Mouse (Mus musculus) limb, embryonic 15.5 days (tissue): ENCODE measurements around the gene Eef1a2. TPM values are rescaled to one million over a fixed set of nuclear protein-coding genes. Genes with fewer than 3 reads are reported as not detected.
"Not testable (repeated sequence)": the region's sequence is repeated elsewhere in the genome, so short reads cannot be mapped to it uniquely, and the experiment has no call there.

Experiments
- ATAC-seq: fragments of 200-750 bp; cut with Nextera tagmentation; 2 replicates; pipeline ENCODE4 v1.8.0; 2017; ENCODE audit warnings: low read depth, moderate TSS enrichment; ENCODE audit not compliant: insufficient number of reproducible peaks, low FRiP score, low TSS enrichment
- H3K27ac ChIP-seq: fragments of 300-500 bp; sonication (generic); 2 replicates; pipeline ENCODE4 v1.5.1; 2015; ENCODE audit warnings: moderate library complexity, mild to moderate bottlenecking, inconsistent platforms
- H3K27me3 ChIP-seq: fragments of 300-500 bp; sonication (generic); 2 replicates; pipeline ENCODE4 v1.6.1; 2015; ENCODE audit warnings: inconsistent platforms
- H3K36me3 ChIP-seq: fragments of 300-500 bp; sonication (generic); 2 replicates; pipeline ENCODE4 v1.6.1; 2015; ENCODE audit warnings: inconsistent platforms
- H3K4me1 ChIP-seq: fragments of 300-500 bp; sonication (generic); 2 replicates; pipeline ENCODE4 v1.6.1; 2015; ENCODE audit warnings: inconsistent platforms
- H3K4me2 ChIP-seq: fragments of 300-500 bp; sonication (generic); 2 replicates; pipeline ENCODE4 v1.6.1; 2015; ENCODE audit warnings: mild to moderate bottlenecking, inconsistent platforms
- H3K4me3 ChIP-seq: fragments of 300-500 bp; sonication (generic); 2 replicates; pipeline ENCODE4 v1.5.1; 2015; ENCODE audit warnings: mild to moderate bottlenecking, inconsistent platforms
- H3K9ac ChIP-seq: fragments of 300-500 bp; sonication (generic); 2 replicates; pipeline ENCODE4 v1.6.1; 2015; ENCODE audit warnings: inconsistent platforms
- H3K9me3 ChIP-seq: fragments of 300-500 bp; sonication (generic); 2 replicates; pipeline ENCODE4 v1.6.1; 2016; ENCODE audit warnings: inconsistent platforms
- WGBS: fragments of 180-500 bp; shearing (Covaris S2); methylation state at CpG from one replicate; pipeline ENCODE4 v1.1.7; 2015; 5-methylcytosine and 5-hydroxymethylcytosine counted together
- polyA plus RNA-seq: library from polyadenylated mRNA; unstranded; fragments of >200 nt; fragmentation: Nextera tagmentation; extraction: Ambion mirVana; gene quantifications from 2 replicates; pipeline ENCODE4 v1.2.1, GENCODE M21; 2015

The Eef1a2 gene
- polyA plus RNA-seq, result not detected in 2 replicates

- no peak for ATAC-seq
- 3% methylated on average over 55 of the region's 55 CpGs for WGBS
- peak within 1 kb of the TSS; percentile 25 for H3K4me3 ChIP-seq
- H3K4me1 ChIP-seq, result peaks cover 9% of the 10 kb centered on the region; the same call in 1 of the 2 replicates
- no peak within 1 kb of the TSS for H3K9ac ChIP-seq
- peaks cover 67% of the 10 kb centered on the region for H3K27me3 ChIP-seq
- H3K4me2 ChIP-seq, result peak within 1 kb of the TSS; percentile 35
- H3K27ac ChIP-seq, result no peak within 1 kb of the TSS
- H3K9me3 ChIP-seq, result no peaks in the 10 kb centered on the region
- no peaks in the 10 kb centered on the region for H3K36me3 ChIP-seq
These were observed at the start of gene Eef1a2 for GRCm38 (mm10) chr2:181156248-181157121. Eef1a2 (minus strand) TSS chr2:181157014.

GRCm38 (mm10) chr2:181206118-181206517 is 49.3 kb upstream of the Eef1a2 start:
- Histone ChIP-seq H3K36me3 (no peaks in the 10 kb centered on the region), H3K27ac (no peak overlapping the region), H3K27me3 (peaks cover 6% of the 10 kb centered on the region), H3K9me3 (no peaks in the 10 kb centered on the region), H3K4me1 (no peaks in the 10 kb centered on the region), H3K4me3 (no peak overlapping the region), H3K9ac (no peak overlapping the region), H3K4me2 (no peak overlapping the region)
- no peak for ATAC-seq
- WGBS, result 78% methylated on average over 9 of the region's 9 CpGs

- Histone ChIP-seq H3K4me3 (no peak overlapping the region), H3K4me2 (no peak overlapping the region)
- ATAC-seq, result no peak
These were observed 48.9 kb upstream of the Eef1a2 start for GRCm38 (mm10) chr2:181205678-181206077.

GRCm38 (mm10) chr2:181202886-181203285 is 46.1 kb upstream of the Eef1a2 start:
- no peak overlapping the region for H3K4me3 ChIP-seq
- ATAC-seq, result no peak
- 81% methylated on average over 6 of the region's 6 CpGs for WGBS

More at GRCm38 (mm10) chr2:181205678-181206077, 48.9 kb upstream of the Eef1a2 start:
- Histone ChIP-seq H3K27me3 (0 out of 2 replicates have a peak, but pooled peaks cover 3% of the 10 kb centered on the region), H3K36me3 (no peaks in the 10 kb centered on the region), H3K4me1 (no peaks in the 10 kb centered on the region), H3K9me3 (no peaks in the 10 kb centered on the region), H3K9ac (no peak overlapping the region), H3K27ac (no peak overlapping the region)
- 81% methylated on average over 5 of the region's 5 CpGs for WGBS

GRCm38 (mm10) chr2:181202422-181202821 is 45.6 kb upstream of the Eef1a2 start, which contains the start of gene Ptk6:
Ptk6 (minus strand) TSS chr2:181202789.
- no peak within 1 kb of the TSS for H3K9ac ChIP-seq
- H3K4me1 ChIP-seq, result no peaks in the 10 kb centered on the region
- H3K4me2 ChIP-seq, result no peak within 1 kb of the TSS
- no peaks in the 10 kb centered on the region for H3K36me3 ChIP-seq
- no peak within 1 kb of the TSS for H3K27ac ChIP-seq
- no peaks in the 10 kb centered on the region for H3K9me3 ChIP-seq
- no peak for ATAC-seq
- no peaks in the 10 kb centered on the region for H3K27me3 ChIP-seq
- WGBS, result 79% methylated on average over 3 of the region's 3 CpGs
- no peak within 1 kb of the TSS for H3K4me3 ChIP-seq

More at GRCm38 (mm10) chr2:181202886-181203285, 46.1 kb upstream of the Eef1a2 start:
- Histone ChIP-seq H3K27me3 (no peaks in the 10 kb centered on the region), H3K4me1 (no peaks in the 10 kb centered on the region), H3K36me3 (no peaks in the 10 kb centered on the region), H3K4me2 (no peak overlapping the region), H3K9me3 (no peaks in the 10 kb centered on the region), H3K9ac (no peak overlapping the region), H3K27ac (no peak overlapping the region)

GRCm38 (mm10) chr2:181201606-181202005 is 44.8 kb upstream of the Eef1a2 start:
- no peak for ATAC-seq
- no peaks in the 10 kb centered on the region for H3K27me3 ChIP-seq
- H3K27ac ChIP-seq, result no peak overlapping the region
- no peak overlapping the region for H3K4me3 ChIP-seq
- 56% methylated on average over 3 of the region's 3 CpGs for WGBS
- H3K36me3 ChIP-seq, result no peaks in the 10 kb centered on the region
- no peaks in the 10 kb centered on the region for H3K9me3 ChIP-seq
- H3K4me2 ChIP-seq, result no peak overlapping the region
- H3K4me1 ChIP-seq, result no peaks in the 10 kb centered on the region
- no peak overlapping the region for H3K9ac ChIP-seq

- Histone ChIP-seq H3K27me3 (no peaks in the 10 kb centered on the region), H3K4me1 (no peaks in the 10 kb centered on the region), H3K9me3 (no peaks in the 10 kb centered on the region), H3K9ac (no peak overlapping the region), H3K4me3 (no peak overlapping the region), H3K36me3 (no peaks in the 10 kb centered on the region), H3K27ac (no peak overlapping the region), H3K4me2 (no peak overlapping the region)
- no peak for ATAC-seq
- 79% methylated on average over 4 of the region's 4 CpGs for WGBS
These were observed 40.0 kb upstream of the Eef1a2 start for GRCm38 (mm10) chr2:181196628-181197300.

- no peak overlapping the region for H3K9ac ChIP-seq
- 70% methylated on average over 3 of the region's 3 CpGs for WGBS
- H3K27me3 ChIP-seq, result no peaks in the 10 kb centered on the region
- no peak overlapping the region for H3K4me2 ChIP-seq
- H3K36me3 ChIP-seq, result no peaks in the 10 kb centered on the region
- H3K27ac ChIP-seq, result no peak overlapping the region
- H3K4me1 ChIP-seq, result peaks cover 9% of the 10 kb centered on the region
- no peaks in the 10 kb centered on the region for H3K9me3 ChIP-seq
- H3K4me3 ChIP-seq, result no peak overlapping the region
- ATAC-seq, result no peak
These were observed 36.2 kb upstream of the Eef1a2 start for GRCm38 (mm10) chr2:181193044-181193443.

GRCm38 (mm10) chr2:181191936-181192335 is 35.1 kb upstream of the Eef1a2 start:
- WGBS, result 80% methylated on average over 4 of the region's 4 CpGs
- Histone ChIP-seq H3K27ac (no peak overlapping the region), H3K36me3 (no peaks in the 10 kb centered on the region), H3K9me3 (no peaks in the 10 kb centered on the region), H3K4me1 (peaks cover 11% of the 10 kb centered on the region), H3K4me2 (no peak overlapping the region), H3K27me3 (no peaks in the 10 kb centered on the region), H3K9ac (no peak overlapping the region), H3K4me3 (no peak overlapping the region)
- ATAC-seq, result no peak

GRCm38 (mm10) chr2:181191385-181191784 is 34.6 kb upstream of the Eef1a2 start:
- not testable (repeated sequence) for H3K9me3 ChIP-seq, H3K4me3 ChIP-seq, H3K4me2 ChIP-seq, ATAC-seq, H3K9ac ChIP-seq, H3K27ac ChIP-seq, H3K36me3 ChIP-seq, H3K27me3 ChIP-seq
- WGBS, result 73% methylated on average over 4 of the region's 4 CpGs
- peaks cover 11% of the 10 kb centered on the region for H3K4me1 ChIP-seq

GRCm38 (mm10) chr2:181189321-181189720 is 32.5 kb upstream of the Eef1a2 start:
- Histone ChIP-seq H3K9me3 (no peaks in the 10 kb centered on the region), H3K4me3 (no peak overlapping the region), H3K27me3 (no peaks in the 10 kb centered on the region), H3K9ac (no peak overlapping the region), H3K4me2 (no peak overlapping the region), H3K27ac (no peak overlapping the region; the same call in 1 of the 2 replicates), H3K4me1 (peaks cover 14% of the 10 kb centered on the region), H3K36me3 (no peaks in the 10 kb centered on the region)
- 86% methylated on average over 1 of the region's 1 CpGs for WGBS
- ATAC-seq, result no peak

GRCm38 (mm10) chr2:181188681-181189080 is 31.9 kb upstream of the Eef1a2 start:
- peaks cover 14% of the 10 kb centered on the region for H3K4me1 ChIP-seq
- H3K27me3 ChIP-seq, result no peaks in the 10 kb centered on the region
- WGBS, result 38% methylated on average over 2 of the region's 2 CpGs
- H3K36me3 ChIP-seq, result no peaks in the 10 kb centered on the region
- no peak overlapping the region for H3K9ac ChIP-seq
- H3K9me3 ChIP-seq, result no peaks in the 10 kb centered on the region
- H3K27ac ChIP-seq, result peak overlapping the region; percentile 57
- H3K4me2 ChIP-seq, result peak overlapping the region; percentile 79; the same call in 1 of the 2 replicates
- H3K4me3 ChIP-seq, result peak overlapping the region; percentile 73; the same call in 1 of the 2 replicates
- ATAC-seq, result no peak
